Mouse (Mus musculus) thymus, adult 2 months (tissue): ENCODE results near the gene Sprr2a1.
"Not testable (repeated sequence)": the region's sequence is repeated elsewhere in the genome, so short reads cannot be mapped to it uniquely, and the experiment has no call there.

Experiments used
- CTCF ChIP-seq: fragments of 200-500 bp; IDR thresholded peaks from 2 replicates; pipeline ENCODE4 v1.5.1; 2012; ENCODE audit warnings: mild to moderate bottlenecking, control low read depth, low read length, moderate library complexity, borderline replicate concordance; ENCODE audit not compliant: control insufficient read depth, poor library complexity, insufficient read depth; ENCODE audit errors: extremely low read depth
- POLR2A ChIP-seq: fragments of 200-500 bp; IDR thresholded peaks from 2 replicates; pipeline ENCODE4 v1.6.1; 2012; ENCODE audit warnings: mild to moderate bottlenecking, low read length, control low read depth, moderate library complexity; ENCODE audit not compliant: control insufficient read depth, poor library complexity, insufficient read depth; ENCODE audit errors: extremely low read depth

- not testable (repeated sequence) for TF ChIP-seq POLR2A, CTCF
These were observed 23.1 kb downstream of the Sprr2a1 start for GRCm38 (mm10) chr3:92238736-92239135.
